Mouse (Mus musculus) MEL (cell line): ENCODE measurements around the gene Btg2. TPM values are rescaled to one million over a fixed set of nuclear protein-coding genes. Genes with fewer than 3 reads are reported as not detected.
A peak's percentile ranks its signal among the peaks of the same experiment; 100 is the strongest.

Source experiments
- DNase-seq: peaks from one replicate; pipeline ENCODE4 v3.0.0; 2011; ENCODE audit warnings: low read depth, low spot score
- H3K27ac ChIP-seq: 2 replicates; pipeline ENCODE4 v1.5.1; 2012; ENCODE audit warnings: low read depth, mild to moderate bottlenecking, control low read depth, low read length, moderate library complexity; ENCODE audit not compliant: control insufficient read depth
- H3K27me3 ChIP-seq, 2 experiments: fragments of 150-350 bp in 1 of 2; sonication (generic) in 1 of 2; 2 replicates each; pipeline ENCODE4 v1.6.1; 2012; ENCODE audit warnings: low read length in 2 of 2, mild to moderate bottlenecking in 2 of 2, improper control_type of control experiment in 1 of 2, moderate library complexity in 1 of 2; ENCODE audit not compliant: insufficient read depth in 2 of 2, control insufficient read depth in 1 of 2
- H3K36me3 ChIP-seq, 2 experiments: 2 replicates each; pipeline ENCODE4 v1.6.1; 2012 to 2014; ENCODE audit warnings: low read length in 2 of 2, improper control_type of control experiment in 1 of 2, inconsistent platforms in 1 of 2, mild to moderate bottlenecking in 1 of 2; ENCODE audit not compliant: insufficient read depth in 2 of 2, control insufficient read depth in 1 of 2
- H3K4me1 ChIP-seq, 2 experiments: fragments of 150-350 bp in 1 of 2; sonication (generic) in 1 of 2; 2 replicates each; pipeline ENCODE4 v1.6.1; 2012; ENCODE audit warnings: low read length in 2 of 2, improper control_type of control experiment in 1 of 2, mild to moderate bottlenecking in 1 of 2; ENCODE audit not compliant: insufficient read depth in 2 of 2, control insufficient read depth in 1 of 2
- H3K4me3 ChIP-seq, 2 experiments: fragments of 150-350 bp in 1 of 2; sonication (generic) in 1 of 2; 2 replicates each; pipeline ENCODE4 v1.5.1; 2012; ENCODE audit warnings: low read depth in 2 of 2, low read length in 2 of 2, mild to moderate bottlenecking in 2 of 2, moderate library complexity in 2 of 2, control low read depth in 1 of 2, improper control_type of control experiment in 1 of 2; ENCODE audit not compliant: control insufficient read depth in 1 of 2, insufficient read depth in 1 of 2
- H3K79me2 ChIP-seq: 2 replicates; pipeline ENCODE4 v1.6.1; 2012; ENCODE audit warnings: mild to moderate bottlenecking, low read length, moderate library complexity; ENCODE audit not compliant: control insufficient read depth, poor library complexity, insufficient read depth
- H3K9ac ChIP-seq: 2 replicates; pipeline ENCODE4 v1.6.1; 2012; ENCODE audit warnings: low read depth, mild to moderate bottlenecking, control low read depth, low read length, moderate library complexity; ENCODE audit not compliant: control insufficient read depth, poor library complexity, severe bottlenecking
- H3K9me3 ChIP-seq: fragments of 150-350 bp; sonication (generic); replicated peaks from 2 replicates; pipeline ENCODE4 v1.6.1; 2012; ENCODE audit warnings: mild to moderate bottlenecking, low read length, improper control_type of control experiment, moderate library complexity; ENCODE audit not compliant: insufficient read depth
- BHLHE40 ChIP-seq: IDR thresholded peaks from 2 replicates; pipeline ENCODE4 v1.6.1; 2012; ENCODE audit warnings: low read depth, mild to moderate bottlenecking, inconsistent platforms, low read length, improper control_type of control experiment, borderline replicate concordance
- CHD1 ChIP-seq: IDR thresholded peaks from 2 replicates; pipeline ENCODE4 v1.6.1; 2012; ENCODE audit warnings: low read depth, mild to moderate bottlenecking, inconsistent platforms, low read length, improper control_type of control experiment
- CHD2 ChIP-seq: IDR thresholded peaks from 2 replicates; pipeline ENCODE4 v1.6.1; 2011; ENCODE audit warnings: low read length, improper control_type of control experiment
- CTCF ChIP-seq, 3 experiments: IDR thresholded peaks in 2 of 3; conservative IDR thresholded peaks in 1 of 3; 2 replicates each; pipeline ENCODE4 v1.5.1; 2011 to 2012; ENCODE audit warnings: low read length in 3 of 3, low read depth in 2 of 3, mild to moderate bottlenecking in 2 of 3, improper control_type of control experiment in 1 of 3, inconsistent platforms in 1 of 3, mixed read lengths in 1 of 3, moderate library complexity in 1 of 3; ENCODE audit not compliant: control insufficient read depth in 1 of 3, insufficient read depth in 1 of 3, poor library complexity in 1 of 3, severe bottlenecking in 1 of 3
- E2F4 ChIP-seq: IDR thresholded peaks from 2 replicates; pipeline ENCODE4 v1.6.1; 2011; ENCODE audit warnings: low read depth, low read length, improper control_type of control experiment, borderline replicate concordance
- ELF1 ChIP-seq: IDR thresholded peaks from 2 replicates; pipeline ENCODE4 v1.6.1; 2014; ENCODE audit warnings: low read depth, mild to moderate bottlenecking, inconsistent platforms, low read length, improper control_type of control experiment, moderate library complexity
- EP300 ChIP-seq, 2 experiments: IDR thresholded peaks; 2 replicates each; pipeline ENCODE4 v1.6.1; 2011; ENCODE audit warnings: improper control_type of control experiment in 2 of 2, low read length in 2 of 2, low read depth in 1 of 2, mild to moderate bottlenecking in 1 of 2
- ETS1 ChIP-seq: IDR thresholded peaks from 2 replicates; pipeline ENCODE4 v1.6.1; 2012; ENCODE audit warnings: low read depth, mild to moderate bottlenecking, inconsistent platforms, low read length, improper control_type of control experiment, moderate library complexity
- GATA1 ChIP-seq: IDR thresholded peaks from 2 replicates; pipeline ENCODE4 v1.6.1; 2011; ENCODE audit warnings: low read depth, low read length, improper control_type of control experiment
- HCFC1 ChIP-seq: IDR thresholded peaks from 2 replicates; pipeline ENCODE4 v1.6.1; 2012; ENCODE audit warnings: low read depth, mild to moderate bottlenecking, inconsistent platforms, low read length, improper control_type of control experiment, moderate library complexity
- JUND ChIP-seq: IDR thresholded peaks from 2 replicates; pipeline ENCODE4 v1.6.1; 2011; ENCODE audit warnings: low read depth, mild to moderate bottlenecking, improper control_type of control experiment, low read length
- KAT2A ChIP-seq: conservative IDR thresholded peaks from 2 replicates; pipeline ENCODE4 v1.6.1; 2012; ENCODE audit warnings: low read depth, low read length, improper control_type of control experiment, inconsistent platforms
- MAFK ChIP-seq: IDR thresholded peaks from 2 replicates; pipeline ENCODE4 v1.6.1; 2011; ENCODE audit warnings: low read depth, mild to moderate bottlenecking, low read length, improper control_type of control experiment, borderline replicate concordance
- MAX ChIP-seq: IDR thresholded peaks from 2 replicates; pipeline ENCODE4 v1.6.1; 2011; ENCODE audit warnings: low read length, improper control_type of control experiment
- MAZ ChIP-seq: IDR thresholded peaks from 2 replicates; pipeline ENCODE4 v1.6.1; 2012; ENCODE audit warnings: low read depth, mild to moderate bottlenecking, inconsistent platforms, low read length, improper control_type of control experiment
- MEF2A ChIP-seq: IDR thresholded peaks from 2 replicates; pipeline ENCODE4 v1.6.1; 2014; ENCODE audit warnings: low read depth, mild to moderate bottlenecking, inconsistent platforms, low read length, improper control_type of control experiment; ENCODE audit not compliant: poor library complexity, insufficient replicate concordance, severe bottlenecking; ENCODE audit errors: extremely low read depth
- MXI1 ChIP-seq: IDR thresholded peaks from 2 replicates; pipeline ENCODE4 v1.6.1; 2011; ENCODE audit warnings: mild to moderate bottlenecking, low read depth, low read length, improper control_type of control experiment
- MYB ChIP-seq: IDR thresholded peaks from 2 replicates; pipeline ENCODE4 v1.6.1; 2011; ENCODE audit warnings: mild to moderate bottlenecking, low read depth, low read length, improper control_type of control experiment
- MYC ChIP-seq: IDR thresholded peaks from 2 replicates; pipeline ENCODE4 v1.6.1; 2011; ENCODE audit warnings: low read depth, mild to moderate bottlenecking, low read length, improper control_type of control experiment, moderate library complexity
- NELFE ChIP-seq: IDR thresholded peaks from 2 replicates; pipeline ENCODE4 v1.6.1; 2011; ENCODE audit warnings: low read depth, low read length, improper control_type of control experiment
- NRF1 ChIP-seq: IDR thresholded peaks from 2 replicates; pipeline ENCODE4 v1.6.1; 2014; ENCODE audit warnings: low read depth, mild to moderate bottlenecking, inconsistent platforms, low read length, improper control_type of control experiment, moderate library complexity; ENCODE audit not compliant: poor library complexity, insufficient read depth, severe bottlenecking
- POLR2A ChIP-seq, 2 experiments: IDR thresholded peaks; 2 replicates each; pipeline ENCODE4 v1.6.1; 2011 to 2012; ENCODE audit warnings: low read length in 2 of 2, mild to moderate bottlenecking in 2 of 2, control low read depth in 1 of 2, improper control_type of control experiment in 1 of 2, low read depth in 1 of 2, moderate library complexity in 1 of 2; ENCODE audit not compliant: control insufficient read depth in 1 of 2, insufficient read depth in 1 of 2, poor library complexity in 1 of 2
- POLR2AphosphoS2 ChIP-seq: IDR thresholded peaks from 2 replicates; pipeline ENCODE4 v1.6.1; 2011; ENCODE audit warnings: low read length, improper control_type of control experiment
- POLR2AphosphoS5 ChIP-seq: IDR thresholded peaks from 2 replicates; pipeline ENCODE4 v1.6.1; 2012; ENCODE audit warnings: low read depth, borderline replicate concordance, mild to moderate bottlenecking, inconsistent platforms, low read length, moderate library complexity, mixed read lengths
- RAD21 ChIP-seq: IDR thresholded peaks from 2 replicates; pipeline ENCODE4 v1.6.1; 2011; ENCODE audit warnings: mild to moderate bottlenecking, low read depth, low read length, improper control_type of control experiment
- SIN3A ChIP-seq: IDR thresholded peaks from 2 replicates; pipeline ENCODE4 v1.6.1; 2012; ENCODE audit warnings: low read length, improper control_type of control experiment, inconsistent platforms
- SMC3 ChIP-seq: IDR thresholded peaks from 2 replicates; pipeline ENCODE4 v1.6.1; 2011; ENCODE audit warnings: low read depth, low read length, improper control_type of control experiment
- TAL1 ChIP-seq: IDR thresholded peaks from 2 replicates; pipeline ENCODE4 v1.6.1; 2012; ENCODE audit warnings: mild to moderate bottlenecking, inconsistent platforms, low read length, moderate library complexity, mixed read lengths
- TBP ChIP-seq: IDR thresholded peaks from 2 replicates; pipeline ENCODE4 v1.8.0; 2011; ENCODE audit warnings: low read depth, low read length, improper control_type of control experiment
- UBTF ChIP-seq: IDR thresholded peaks from 2 replicates; pipeline ENCODE4 v1.6.1; 2012; ENCODE audit warnings: low read depth, mild to moderate bottlenecking, inconsistent platforms, low read length, improper control_type of control experiment, moderate library complexity, borderline replicate concordance; ENCODE audit not compliant: insufficient read depth
- USF1 ChIP-seq: IDR thresholded peaks from 2 replicates; pipeline ENCODE4 v1.6.1; 2014; ENCODE audit warnings: low read depth, mild to moderate bottlenecking, inconsistent platforms, low read length, improper control_type of control experiment, moderate library complexity
- USF2 ChIP-seq, 2 experiments: IDR thresholded peaks; 2 replicates each; pipeline ENCODE4 v1.6.1; 2011 to 2012; ENCODE audit warnings: improper control_type of control experiment in 2 of 2, low read length in 2 of 2, borderline replicate concordance in 1 of 2, inconsistent platforms in 1 of 2, low read depth in 1 of 2, mild to moderate bottlenecking in 1 of 2; ENCODE audit not compliant: insufficient read depth in 1 of 2
- ZC3H11A ChIP-seq: IDR thresholded peaks from 2 replicates; pipeline ENCODE4 v1.6.1; 2012; ENCODE audit warnings: low read depth, mild to moderate bottlenecking, inconsistent platforms, low read length, improper control_type of control experiment
- ZKSCAN1 ChIP-seq: IDR thresholded peaks from 2 replicates; pipeline ENCODE4 v1.6.1; 2012; ENCODE audit warnings: low read depth, mild to moderate bottlenecking, inconsistent platforms, low read length, improper control_type of control experiment, moderate library complexity
- ZMIZ1 ChIP-seq: IDR thresholded peaks from 2 replicates; pipeline ENCODE4 v1.6.1; 2012; ENCODE audit warnings: low read depth, mild to moderate bottlenecking, inconsistent platforms, low read length, improper control_type of control experiment, moderate library complexity
- ZNF384 ChIP-seq: IDR thresholded peaks from 2 replicates; pipeline ENCODE4 v1.6.1; 2012; ENCODE audit warnings: low read depth, mild to moderate bottlenecking, inconsistent platforms, low read length, improper control_type of control experiment
- polyA plus RNA-seq, 2 experiments: library from polyadenylated mRNA; stranded (reverse) in 1 of 2; unstranded in 1 of 2; fragments of >175 nt in 1 of 2; fragments of >200 nt in 1 of 2; gene quantifications; 2 replicates each; pipeline versions ENCODE4 v1.2.1 to v1.2.4; 2012; ENCODE audit warnings: low replicate concordance in 2 of 2, low read depth in 1 of 2; ENCODE audit not compliant: insufficient read length in 2 of 2, insufficient read depth in 1 of 2, missing spikeins in 1 of 2
- total RNA-seq: library from RNA; depleted of rRNA; stranded (reverse); fragments of 300-350 nt; gene quantifications from 2 replicates; pipeline ENCODE4 v1.2.3, GENCODE M21; 2012

Gene Btg2
- total and polyA plus RNA-seq, 3 experiments, result 2.1 to 3.6 TPM; not detected in 1

GRCm38 (mm10) chr1:134073061-134073564 lies 5.8 kb downstream of the Btg2 start:
- Histone ChIP-seq H3K9ac (peak overlapping the region; percentile 20; the same call in 1 of the 2 replicates), H3K4me3 (no peak overlapping the region), H3K36me3 (peaks cover 0 to 35% of the 10 kb centered on the region in 2 experiments; a peak in 2 of 4 replicates), H3K27ac (peak overlapping the region; percentile 70), H3K4me1 (peaks cover 19 to 41% of the 10 kb centered on the region in 2 experiments), H3K9me3 (no peaks in the 10 kb centered on the region), H3K79me2 (no peaks in the 10 kb centered on the region), H3K27me3 (no peaks in the 10 kb centered on the region)
- peak; percentile 92 for DNase-seq
- TF ChIP-seq ZC3H11A, result no peak
- TF ChIP-seq KAT2A, result 0 out of 2 replicates have a peak, but pooled peaks have one; percentile 29
- peak; percentile 83 for TF ChIP-seq BHLHE40
- TF ChIP-seq CHD2, result peak; percentile 55
- TF ChIP-seq TAL1, result peak; percentile 98
- TF ChIP-seq GATA1, result peak; percentile 97
- TF ChIP-seq RAD21, result no peak
- TF ChIP-seq MYB, result peak; percentile 50; the same call in 1 of the 2 replicates
- peak; percentile 96 for TF ChIP-seq SIN3A
- TF ChIP-seq ELF1, result peak; percentile 70
- TF ChIP-seq SMC3, result no peak
- no peak for TF ChIP-seq TBP
- peak; percentile 71 for TF ChIP-seq MXI1
- TF ChIP-seq ETS1, result peak; percentile 99
- TF ChIP-seq POLR2A (IDR thresholded peaks at IDR 0.05; ENCODE audit: control insufficient read depth in 1 of 2, insufficient read depth in 1 of 2, low read depth in 1 of 2, low read length in 2 of 2, poor library complexity in 1 of 2), result no peak
- no peak for TF ChIP-seq CTCF (IDR thresholded peaks at IDR 0.05 in 2 of 3, conservative IDR thresholded peaks at IDR 0.05 in 1 of 3; ENCODE audit: control insufficient read depth in 1 of 3, insufficient read depth in 1 of 3, low read depth in 2 of 3, low read length in 3 of 3, poor library complexity in 1 of 3, severe bottlenecking in 1 of 3)
- peak; percentile 66; the same call in 1 of the 2 replicates for TF ChIP-seq HCFC1
- TF ChIP-seq ZNF384, result peak; percentile 35; the same call in 1 of the 2 replicates
- no peak for TF ChIP-seq JUND
- TF ChIP-seq MYC, result no peak
- TF ChIP-seq MAX, result no peak
- peak; percentile 60; the same call in 1 of the 2 replicates for TF ChIP-seq ZKSCAN1
- no peak for TF ChIP-seq UBTF
- TF ChIP-seq EP300 (IDR thresholded peaks at IDR 0.05; ENCODE audit: low read depth in 1 of 2, low read length in 2 of 2), result peak; percentile 99
- 0 out of 2 replicates have a peak, but pooled peaks have one; percentile 9 for TF ChIP-seq NRF1
- TF ChIP-seq E2F4, result no peak
- peak; percentile 97 for TF ChIP-seq MEF2A
- peak; percentile 88; the same call in 1 of the 2 replicates for TF ChIP-seq MAFK
- TF ChIP-seq MAZ, result peak; percentile 97
- peak; percentile 66; the same call in 1 of the 2 replicates for TF ChIP-seq POLR2AphosphoS2
- no peak for TF ChIP-seq CHD1
- no peak for TF ChIP-seq USF2 (IDR thresholded peaks at IDR 0.05; ENCODE audit: borderline replicate concordance in 1 of 2, insufficient read depth in 1 of 2, low read depth in 1 of 2, low read length in 2 of 2)
- no peak for TF ChIP-seq NELFE
- TF ChIP-seq ZMIZ1, result peak; percentile 77; the same call in 1 of the 2 replicates
- TF ChIP-seq USF1, result peak; percentile 35; the same call in 1 of the 2 replicates
- TF ChIP-seq POLR2AphosphoS5, result no peak
